Mouse (Mus musculus) left cerebral cortex, postnatal 25 days (tissue): ENCODE measurements at regions not wholly inside any gene's neighbourhood (a gene's known extent, or its start where the extent isn't known, plus 50 kb on each side); places are given as distances from the start of the nearest gene placed in this dataset.

Source experiments
- DNase-seq, 2 experiments: peaks; one replicate each; pipeline ENCODE4 v3.0.0; 2022; ENCODE audit warnings: low spot score in 2 of 2, mixed read lengths in 1 of 2
- intact Hi-C: fragments of 180-260 bp; cut with DNase I; formaldehyde crosslinking; loops from one replicate; pipeline ENCODE4 v1.15.1; 2025

- intact Hi-C loops, result no loop called here
- DNase-seq, result no peak
These were observed 455.8 kb downstream of the Wdr11 start for GRCm38 (mm10) chr7:130047293-130048034.

GRCm38 (mm10) chr7:130048106-130048772 is 456.6 kb downstream of the Wdr11 start:
- intact Hi-C loops, result no loop called here
- DNase-seq, result no peak

- DNase-seq, result no peak
- intact Hi-C loops, result no loop called here
These were observed 457.8 kb downstream of the Wdr11 start for GRCm38 (mm10) chr7:130049461-130049860.

GRCm38 (mm10) chr7:130050120-130050519 is 458.5 kb downstream of the Wdr11 start:
- intact Hi-C loops, result no loop called here

GRCm38 (mm10) chr7:130052376-130052775 is 460.7 kb downstream of the Wdr11 start:
- intact Hi-C loops, result no loop called here
- DNase-seq, result no peak

More at GRCm38 (mm10) chr7:130050120-130050519, 458.5 kb downstream of the Wdr11 start:
- DNase-seq, result no peak

GRCm38 (mm10) chr7:130057708-130058107 is 462.5 kb downstream of the Ate1 start:
- no peak for DNase-seq
- intact Hi-C loops, result no loop called here

- DNase-seq, result no peak
- intact Hi-C loops, result no loop called here
These were observed 461.9 kb downstream of the Ate1 start for GRCm38 (mm10) chr7:130058267-130058666.

- intact Hi-C loops, result no loop called here
- no peak for DNase-seq
These were observed 460.2 kb downstream of the Ate1 start for GRCm38 (mm10) chr7:130059684-130060607.

- intact Hi-C loops, result no loop called here
- DNase-seq, result no peak
These were observed 455.7 kb downstream of the Ate1 start for GRCm38 (mm10) chr7:130064500-130064899.

GRCm38 (mm10) chr7:130068316-130068715 is 451.9 kb downstream of the Ate1 start:
- intact Hi-C loops, result no loop called here
- DNase-seq, result no peak

- DNase-seq, result no peak
- intact Hi-C loops, result no loop called here
These were observed 446.8 kb downstream of the Ate1 start for GRCm38 (mm10) chr7:130073388-130073787.

- peak in 1 of 2 experiments; percentile 13 for DNase-seq
- intact Hi-C loops, result no loop called here
These were observed 446.0 kb downstream of the Ate1 start for GRCm38 (mm10) chr7:130073890-130074819.

- intact Hi-C loops, result no loop called here
- DNase-seq, result no peak
These were observed 437.5 kb downstream of the Ate1 start for GRCm38 (mm10) chr7:130082662-130083061.

- DNase-seq, result no peak
- intact Hi-C loops, result no loop called here
These were observed 434.5 kb downstream of the Ate1 start for GRCm38 (mm10) chr7:130085706-130086105.

GRCm38 (mm10) chr7:130089896-130090610 is 430.1 kb downstream of the Ate1 start:
- DNase-seq, result no peak

GRCm38 (mm10) chr7:130091942-130092341 is 428.2 kb downstream of the Ate1 start:
- no peak for DNase-seq
- intact Hi-C loops, result no loop called here

More at GRCm38 (mm10) chr7:130089896-130090610, 430.1 kb downstream of the Ate1 start:
- intact Hi-C loops, result no loop called here

- intact Hi-C loops, result no loop called here
These were observed 425.0 kb downstream of the Ate1 start for GRCm38 (mm10) chr7:130095141-130095540.

GRCm38 (mm10) chr7:130098606-130099005 is 421.6 kb downstream of the Ate1 start:
- intact Hi-C loops, result no loop called here
- DNase-seq, result no peak

More at GRCm38 (mm10) chr7:130095141-130095540, 425.0 kb downstream of the Ate1 start:
- DNase-seq, result no peak
